Mouse (Mus musculus) lung, postnatal 14 days (tissue): ENCODE data around the gene Nfix.

Source experiments
- DNase-seq: peaks from one replicate; pipeline ENCODE4 v3.0.0; 2021

The Nfix gene

GRCm38 (mm10) chr8:84799999-84800831 lies at the start of gene Nfix:
TSS of gene Nfix (minus strand) at chr8:84800344.
- DNase-seq = peak; percentile 83

- DNase-seq = no peak
These were observed 47.7 kb upstream of the Nfix start for GRCm38 (mm10) chr8:84847684-84848435.

GRCm38 (mm10) chr8:84846722-84847572 lies 46.8 kb upstream of the Nfix start, which contains the start of gene Calr:
TSS of gene Calr (minus strand) at chr8:84846934.
- DNase-seq = peak; percentile 99

DNA sequence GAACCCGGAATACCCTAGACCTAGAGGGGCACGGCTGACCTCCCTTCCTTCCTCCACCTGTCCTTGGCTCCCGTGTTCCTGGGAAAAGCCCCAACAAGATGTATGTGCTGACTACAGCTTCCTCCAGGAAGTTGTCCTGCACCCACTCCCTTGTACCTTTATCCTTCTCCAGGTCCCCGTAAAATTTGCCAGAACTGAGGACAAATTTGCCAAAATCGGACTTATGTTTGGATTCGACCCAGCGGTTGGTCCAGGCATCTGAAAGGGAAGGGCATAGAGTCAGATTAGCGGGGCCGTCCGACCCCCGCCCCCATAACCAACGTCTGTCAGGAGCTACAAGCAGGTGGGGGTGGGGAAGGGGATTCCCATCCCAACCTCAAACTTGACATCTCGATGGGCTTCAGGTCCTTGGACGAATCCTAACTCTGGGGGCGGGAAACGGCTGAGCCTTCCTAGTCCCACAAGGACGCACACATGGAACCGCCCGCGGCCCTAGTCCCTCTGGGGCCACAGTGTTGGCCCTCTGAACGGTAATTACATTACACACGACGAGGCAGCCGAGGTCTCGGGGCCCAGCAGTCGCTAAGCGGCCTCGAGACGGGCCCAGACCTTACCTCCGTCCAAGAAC lies 46.1 kb upstream of the Nfix start:
- DNase-seq = no peak

GRCm38 (mm10) chr8:84845355-84846093 lies 45.4 kb upstream of the Nfix start:
- DNase-seq = peak; percentile 42

GRCm38 (mm10) chr8:84844397-84845070 lies 44.4 kb upstream of the Nfix start:
- no peak for DNase-seq

- no peak for DNase-seq
These were observed 41.4 kb upstream of the Nfix start for GRCm38 (mm10) chr8:84841514-84841913.

DNA sequence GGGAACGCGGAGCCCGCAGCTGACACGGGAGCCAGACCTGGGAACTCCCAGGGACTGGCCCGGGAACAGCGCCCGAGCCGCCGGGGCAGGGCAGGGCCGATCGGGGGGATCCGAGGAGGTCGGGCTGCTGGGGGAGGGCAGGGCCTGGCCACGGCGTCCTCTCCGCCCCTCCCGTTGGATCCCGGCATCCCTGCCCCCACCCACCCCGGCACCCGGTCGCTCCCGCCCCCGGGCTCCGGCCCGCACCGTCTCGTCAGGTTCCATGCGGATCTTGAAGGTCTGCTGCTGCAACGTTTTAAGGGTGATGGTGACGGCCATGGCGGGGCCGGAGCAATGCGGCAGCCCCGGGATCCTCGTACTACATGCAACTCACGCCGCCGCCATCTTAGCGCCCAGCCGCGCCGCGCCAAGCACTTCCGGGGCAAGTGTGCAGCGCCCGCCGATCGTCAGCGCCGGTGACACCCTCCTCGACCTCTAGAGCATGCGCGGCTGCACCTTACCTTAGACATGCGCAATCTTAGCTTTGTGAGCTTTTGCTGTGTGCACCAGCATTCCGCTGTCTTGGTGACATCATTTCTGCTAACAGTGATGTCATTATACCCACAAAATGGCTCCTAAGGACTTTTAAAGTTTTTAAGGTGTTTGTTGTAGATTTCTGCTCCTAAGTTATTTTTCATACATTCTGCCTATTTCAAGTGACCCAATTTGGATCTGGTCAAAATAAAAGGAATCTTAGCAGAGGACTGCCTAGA lies 40.3 kb upstream of the Nfix start, which contains the start of gene Rad23a:
TSS of gene Rad23a (minus strand) at position 418 of the 752 bp plus-strand sequence.
- peak; percentile 90 for DNase-seq

DNA sequence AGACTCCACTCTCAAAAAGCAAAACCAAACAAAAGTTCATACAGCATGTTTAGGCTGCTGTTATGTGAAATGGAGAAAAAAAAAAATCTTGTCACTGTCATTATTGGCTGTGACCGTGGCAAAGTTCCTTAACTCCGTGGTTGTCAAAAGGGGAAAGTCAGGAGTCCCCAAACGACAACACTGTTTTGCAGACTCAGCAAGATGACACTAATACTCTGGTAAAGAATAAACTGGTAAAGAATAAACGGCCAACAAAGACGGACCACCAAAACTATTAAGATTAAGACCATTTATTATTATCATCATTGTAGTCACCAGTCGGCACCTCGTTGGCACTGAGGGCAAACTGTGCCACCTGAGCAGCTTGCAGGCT lies 39.7 kb upstream of the Nfix start:
- DNase-seq = no peak

DNA sequence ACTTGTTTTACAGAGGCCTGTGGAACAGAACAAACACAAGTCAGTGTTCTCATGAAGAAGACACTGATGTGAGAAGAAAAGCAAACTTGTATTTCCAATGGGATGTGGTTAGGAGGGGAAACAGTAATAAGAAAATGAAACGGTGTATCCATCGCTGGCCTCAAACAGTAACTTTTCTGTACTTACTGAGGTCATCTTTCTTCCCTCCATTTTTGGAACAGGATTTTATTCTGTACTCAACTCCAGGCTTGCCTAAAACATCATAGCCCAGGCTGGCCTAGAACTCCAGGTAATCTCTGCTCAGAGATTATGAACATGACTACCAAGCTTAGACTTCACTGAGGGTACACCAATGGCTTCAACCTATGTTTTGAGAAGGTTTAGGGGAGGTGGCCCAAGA lies 39.3 kb upstream of the Nfix start:
- DNase-seq = no peak

GRCm38 (mm10) chr8:84838513-84838912 lies 38.4 kb upstream of the Nfix start:
- no peak for DNase-seq

DNA sequence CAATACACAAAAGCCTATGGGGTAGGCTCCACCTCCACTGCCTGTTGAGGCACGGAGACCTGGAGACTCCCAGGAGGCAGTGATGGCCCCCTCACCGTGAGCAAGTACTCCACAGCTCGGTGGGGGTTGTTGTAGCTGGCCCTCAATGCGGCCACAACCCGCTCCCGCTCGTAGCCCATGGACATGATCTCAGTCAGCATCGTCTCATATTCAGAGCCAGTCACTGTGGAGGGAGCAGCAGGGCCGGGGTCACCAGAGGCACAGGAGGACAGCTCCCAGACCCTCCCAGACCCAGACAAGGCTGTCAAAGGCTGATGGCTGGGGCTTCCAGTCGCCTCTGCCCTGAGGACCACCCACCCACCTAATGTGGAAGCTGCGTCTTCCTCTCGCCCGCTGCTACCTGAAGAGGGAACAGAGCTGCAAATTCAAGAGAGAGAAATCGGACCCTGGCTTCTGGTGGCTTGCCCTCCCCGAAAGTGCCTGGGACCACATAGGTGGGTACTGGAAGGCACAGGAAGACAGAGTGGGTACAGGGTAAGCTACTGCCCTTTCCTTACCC lies 37.8 kb upstream of the Nfix start:
- no peak for DNase-seq

DNA sequence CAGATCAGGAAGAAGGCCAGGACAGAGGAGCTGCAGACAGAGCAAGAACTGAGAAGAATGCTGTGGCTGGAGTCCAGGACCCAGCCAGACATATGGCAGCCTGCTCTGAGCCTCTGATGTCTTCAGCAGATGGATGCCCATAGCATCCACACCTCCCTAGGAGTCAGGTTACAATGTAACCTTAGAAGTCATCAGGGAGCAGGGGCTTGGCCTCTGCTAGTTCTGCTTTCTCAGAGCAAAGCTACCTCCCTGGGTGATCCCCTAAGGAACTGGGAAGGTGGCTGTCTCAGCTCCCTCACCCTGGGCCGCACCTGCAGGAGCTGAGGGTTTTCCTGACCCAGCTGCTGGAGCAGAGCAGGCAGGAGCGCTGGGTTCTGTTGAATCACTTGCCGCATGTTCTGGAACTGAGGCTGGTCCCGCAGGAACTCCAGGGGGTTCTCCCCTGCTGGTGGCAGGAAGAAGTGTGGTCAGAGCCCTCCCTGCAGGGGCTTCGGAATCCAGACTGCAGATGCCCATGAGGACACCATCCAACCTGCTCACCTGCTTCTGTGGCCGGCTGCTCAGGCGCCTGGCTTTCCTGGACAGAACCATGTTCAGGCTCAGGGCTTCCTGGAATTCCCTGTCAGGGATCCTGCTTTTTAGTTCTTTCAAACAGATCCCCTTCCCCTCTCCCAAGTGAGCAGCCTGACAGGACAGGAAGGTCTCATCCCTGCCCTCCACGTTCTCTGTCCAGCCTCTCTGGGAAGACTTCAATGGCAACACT lies 37.2 kb upstream of the Nfix start:
- no peak for DNase-seq

- DNase-seq = no peak
These were observed 35.0 kb upstream of the Nfix start for GRCm38 (mm10) chr8:84834866-84835855.

DNA sequence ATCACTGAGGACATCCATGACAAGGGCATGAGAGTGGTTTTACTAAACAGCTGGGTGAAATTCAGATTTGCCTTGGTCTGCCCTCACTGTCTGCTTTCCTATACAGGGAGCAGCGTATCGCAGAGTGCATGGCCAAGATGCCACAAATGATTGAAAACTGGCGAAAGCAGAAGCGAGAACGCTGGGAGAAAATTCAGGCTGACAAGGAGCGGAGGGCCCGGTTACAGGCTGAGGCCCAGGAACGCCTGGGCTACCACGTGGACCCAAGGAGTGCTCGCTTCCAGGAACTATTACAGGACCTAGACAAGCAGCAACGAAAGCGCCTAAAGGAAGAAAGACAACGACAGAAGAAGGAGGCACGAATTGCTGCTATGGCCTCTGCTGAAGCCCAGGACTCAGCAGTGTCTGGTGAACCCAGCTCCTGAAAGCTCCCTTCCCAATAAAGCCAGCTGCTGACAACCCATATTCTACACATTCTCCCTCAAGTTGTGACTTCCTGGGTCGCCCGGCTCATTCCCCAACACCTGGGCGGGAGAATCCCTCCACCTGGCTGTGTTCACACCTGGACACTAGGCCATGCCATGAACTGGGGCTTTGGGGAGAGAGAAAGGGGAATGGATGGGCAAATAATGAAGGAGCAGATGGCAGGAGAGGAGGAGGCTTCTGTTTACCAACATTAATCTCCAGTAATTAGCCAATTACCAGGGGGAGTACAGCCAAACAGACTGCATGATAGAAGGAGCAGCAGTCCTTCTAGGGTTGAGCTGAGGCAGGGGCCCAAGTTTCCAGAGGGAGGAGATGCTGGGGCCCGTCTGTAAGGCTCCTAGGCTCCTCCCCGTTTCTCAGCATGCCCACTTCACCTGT lies 34.1 kb upstream of the Nfix start:
- DNase-seq = no peak

DNA sequence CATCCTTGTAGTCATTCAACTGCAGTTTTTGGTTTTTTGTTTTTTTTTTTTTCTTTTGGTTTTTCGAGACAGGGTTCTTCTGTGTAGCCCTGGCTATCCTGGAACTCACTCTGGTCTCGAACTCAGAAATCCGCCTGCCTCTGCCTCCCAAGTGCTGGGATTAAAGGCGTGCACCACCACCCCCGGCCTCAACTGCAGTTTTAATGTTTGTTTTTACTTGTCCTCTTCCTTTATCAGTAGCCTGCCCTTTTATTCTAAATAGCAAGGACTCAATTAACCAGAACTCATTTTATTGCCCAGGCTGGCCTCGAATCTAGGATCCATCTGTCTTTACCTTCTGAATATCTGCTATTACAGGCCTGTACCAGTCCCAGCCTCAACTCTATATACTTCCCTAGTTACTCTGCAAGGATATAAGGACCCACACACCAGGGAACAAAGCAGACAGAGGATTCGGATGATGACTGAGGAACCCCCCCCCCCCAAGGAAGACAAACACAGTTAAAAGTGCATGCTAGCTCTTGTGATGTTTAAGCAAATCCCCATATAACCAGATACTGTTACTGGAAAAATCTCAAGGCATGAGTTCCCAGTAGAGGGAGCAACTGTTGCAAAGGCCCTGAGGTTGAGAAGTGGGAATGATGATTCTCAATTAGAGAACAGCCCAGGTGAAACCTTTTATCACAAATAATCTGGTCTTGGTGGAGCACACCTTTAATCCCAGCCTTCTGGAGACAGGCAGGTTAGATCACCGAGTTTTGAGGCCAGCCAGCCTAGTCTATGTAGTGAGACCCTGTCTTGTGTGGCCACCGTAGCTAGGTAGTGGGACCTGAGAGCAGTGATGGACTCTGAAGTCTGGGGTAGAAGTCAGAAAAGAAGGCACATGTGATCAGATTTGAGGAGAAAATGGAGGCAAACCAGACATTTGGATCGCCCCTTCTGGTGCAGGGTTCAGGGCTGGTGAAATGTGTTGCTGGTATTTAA lies 32.9 kb upstream of the Nfix start:
- DNase-seq = no peak
